Mouse (Mus musculus): ENCODE measurements around the gene Rnase13. TPM values are rescaled to one million over a fixed set of nuclear protein-coding genes. Genes with fewer than 3 reads are reported as not detected.

Rnase13 gene
- polyA plus RNA-seq, 1 experiment from 2014 or later: not detected

GRCm38 (mm10) chr14:51892191-51892939 is 30.2 kb downstream of the Rnase13 start, which contains the start of gene Slc39a2:
Gene Slc39a2 (plus strand): TSS chr14:51892889.
- H3K4me3 ChIP-seq (ENCODE audit: low read depth, low read length): no peak within 1 kb of the TSS
- no peaks in the 10 kb centered on the region for H3K27me3 ChIP-seq (ENCODE audit: control insufficient read depth, insufficient read depth, low read depth, low read length)
- ATAC-seq (ENCODE audit: low read depth): no peak
- peaks cover 25% of the 10 kb centered on the region for H3K36me3 ChIP-seq (ENCODE audit: control insufficient read depth, insufficient read depth)
- H3K9me3 ChIP-seq (replicated peaks; ENCODE audit: control insufficient read depth, low read length): no peaks in the 10 kb centered on the region
- H3K27ac ChIP-seq (ENCODE audit: low read length): no peak within 1 kb of the TSS
- H3K4me1 ChIP-seq (ENCODE audit: control insufficient read depth, low read depth, low read length): peaks cover 9% of the 10 kb centered on the region
- H3K4me2 ChIP-seq (ENCODE audit: low read depth, low read length): no peak within 1 kb of the TSS
- H3K9ac ChIP-seq (ENCODE audit: low read depth, low read length): no peak within 1 kb of the TSS
- WGBS (ENCODE audit: insufficient replicate concordance): 75% methylated on average over 9 of the region's 9 CpGs

- Histone ChIP-seq H3K4me2 (ENCODE audit: low read depth, low read length) (no peak overlapping the region), H3K9me3 (replicated peaks; ENCODE audit: control insufficient read depth, low read length) (no peaks in the 10 kb centered on the region), H3K9ac (ENCODE audit: low read depth, low read length) (no peak overlapping the region), H3K36me3 (ENCODE audit: control insufficient read depth, insufficient read depth) (peaks cover 25% of the 10 kb centered on the region), H3K27ac (ENCODE audit: low read length) (no peak overlapping the region), H3K27me3 (ENCODE audit: control insufficient read depth, insufficient read depth, low read depth, low read length) (no peaks in the 10 kb centered on the region), H3K4me1 (ENCODE audit: control insufficient read depth, low read depth, low read length) (peaks cover 16% of the 10 kb centered on the region), H3K4me3 (ENCODE audit: low read depth, low read length) (no peak overlapping the region)
- WGBS (ENCODE audit: insufficient replicate concordance): 77% methylated on average over 6 of the region's 6 CpGs
- no peak for ATAC-seq (ENCODE audit: low read depth)
Measured at GRCm38 (mm10) chr14:51889833-51890232, 32.7 kb downstream of the Rnase13 start.

GRCm38 (mm10) chr14:51886051-51886450 is 36.5 kb downstream of the Rnase13 start:
- H3K9ac ChIP-seq (ENCODE audit: low read depth, low read length): no peak overlapping the region
- no peak for ATAC-seq (ENCODE audit: low read depth)
- H3K4me1 ChIP-seq (ENCODE audit: control insufficient read depth, low read depth, low read length): peaks cover 7% of the 10 kb centered on the region
- peaks cover 17% of the 10 kb centered on the region for H3K36me3 ChIP-seq (ENCODE audit: control insufficient read depth, insufficient read depth)
- no peak overlapping the region for H3K27ac ChIP-seq (ENCODE audit: low read length)
- no peaks in the 10 kb centered on the region for H3K9me3 ChIP-seq (replicated peaks; ENCODE audit: control insufficient read depth, low read length)
- H3K4me2 ChIP-seq (ENCODE audit: low read depth, low read length): no peak overlapping the region
- no peak overlapping the region for H3K4me3 ChIP-seq (ENCODE audit: low read depth, low read length)
- H3K27me3 ChIP-seq (ENCODE audit: control insufficient read depth, insufficient read depth, low read depth, low read length): no peaks in the 10 kb centered on the region
- WGBS (ENCODE audit: insufficient replicate concordance): 67% methylated on average over 6 of the region's 6 CpGs

- under 1% methylated on average over 43 of the region's 43 CpGs for WGBS (ENCODE audit: insufficient replicate concordance)
- ATAC-seq (ENCODE audit: low read depth): peak; percentile 97
Measured at GRCm38 (mm10) chr14:51884598-51885331, 37.8 kb downstream of the Rnase13 start, which contains the start of gene Mettl17. Gene Mettl17 (plus strand): TSS chr14:51884842.

GRCm38 (mm10) chr14:51884031-51884544 is 38.5 kb downstream of the Rnase13 start:
- Histone ChIP-seq H3K27ac (ENCODE audit: low read length) (peak overlapping the region; percentile 33; the same call in 1 of the 2 replicates), H3K4me1 (ENCODE audit: control insufficient read depth, low read depth, low read length) (peaks cover 7% of the 10 kb centered on the region), H3K36me3 (ENCODE audit: control insufficient read depth, insufficient read depth) (peaks cover 4% of the 10 kb centered on the region), H3K9me3 (replicated peaks; ENCODE audit: control insufficient read depth, low read length) (no peaks in the 10 kb centered on the region), H3K4me3 (ENCODE audit: low read depth, low read length) (peak overlapping the region; percentile 72), H3K27me3 (ENCODE audit: control insufficient read depth, insufficient read depth, low read depth, low read length) (no peaks in the 10 kb centered on the region), H3K9ac (ENCODE audit: low read depth, low read length) (0 out of 2 replicates have a peak overlapping the region, but pooled peaks have one; percentile 23), H3K4me2 (ENCODE audit: low read depth, low read length) (peak overlapping the region; percentile 73)
- WGBS (ENCODE audit: insufficient replicate concordance): 2% methylated on average over 14 of the region's 14 CpGs
- peak; percentile 2 for ATAC-seq (ENCODE audit: low read depth)

More at GRCm38 (mm10) chr14:51884598-51885331, 37.8 kb downstream of the Rnase13 start, which contains the start of gene Mettl17:
- Histone ChIP-seq H3K36me3 (ENCODE audit: control insufficient read depth, insufficient read depth) (peaks cover 8% of the 10 kb centered on the region), H3K27me3 (ENCODE audit: control insufficient read depth, insufficient read depth, low read depth, low read length) (no peaks in the 10 kb centered on the region), H3K9ac (ENCODE audit: low read depth, low read length) (peak within 1 kb of the TSS; percentile 64), H3K4me2 (ENCODE audit: low read depth, low read length) (peak within 1 kb of the TSS; percentile 73), H3K9me3 (replicated peaks; ENCODE audit: control insufficient read depth, low read length) (no peaks in the 10 kb centered on the region), H3K4me3 (ENCODE audit: low read depth, low read length) (peak within 1 kb of the TSS; percentile 72), H3K27ac (ENCODE audit: low read length) (peak within 1 kb of the TSS; percentile 48; the same call in 1 of the 2 replicates), H3K4me1 (ENCODE audit: control insufficient read depth, low read depth, low read length) (peaks cover 7% of the 10 kb centered on the region)

- Histone ChIP-seq H3K4me3 (ENCODE audit: low read depth, low read length) (peak overlapping the region; percentile 72), H3K27me3 (ENCODE audit: control insufficient read depth, insufficient read depth, low read depth, low read length) (no peaks in the 10 kb centered on the region), H3K9me3 (replicated peaks; ENCODE audit: control insufficient read depth, low read length) (no peaks in the 10 kb centered on the region), H3K4me1 (ENCODE audit: control insufficient read depth, low read depth, low read length) (peaks cover 7% of the 10 kb centered on the region), H3K36me3 (ENCODE audit: control insufficient read depth, insufficient read depth) (peaks cover under 1% of the 10 kb centered on the region; the same call in 1 of the 2 replicates), H3K4me2 (ENCODE audit: low read depth, low read length) (peak overlapping the region; percentile 73), H3K27ac (ENCODE audit: low read length) (no peak overlapping the region), H3K9ac (ENCODE audit: low read depth, low read length) (no peak overlapping the region)
- ATAC-seq (ENCODE audit: low read depth): no peak
- WGBS (ENCODE audit: insufficient replicate concordance): 1% methylated on average over 4 of the region's 4 CpGs
Measured at GRCm38 (mm10) chr14:51883527-51884030, 39.0 kb downstream of the Rnase13 start.

GRCm38 (mm10) chr14:51877517-51877916 is 45.1 kb downstream of the Rnase13 start:
- no peaks in the 10 kb centered on the region for H3K4me1 ChIP-seq (ENCODE audit: control insufficient read depth, low read depth, low read length)
- H3K4me3 ChIP-seq (ENCODE audit: low read depth, low read length): no peak overlapping the region
- no peaks in the 10 kb centered on the region for H3K27me3 ChIP-seq (ENCODE audit: control insufficient read depth, insufficient read depth, low read depth, low read length)
- H3K4me2 ChIP-seq (ENCODE audit: low read depth, low read length): no peak overlapping the region
- H3K9me3 ChIP-seq (replicated peaks; ENCODE audit: control insufficient read depth, low read length): no peaks in the 10 kb centered on the region
- no peak overlapping the region for H3K27ac ChIP-seq (ENCODE audit: low read length)
- 51% methylated on average over 3 of the region's 3 CpGs for WGBS (ENCODE audit: insufficient replicate concordance)
- no peak for ATAC-seq (ENCODE audit: low read depth)
- no peaks in the 10 kb centered on the region for H3K36me3 ChIP-seq (ENCODE audit: control insufficient read depth, insufficient read depth)
- no peak overlapping the region for H3K9ac ChIP-seq (ENCODE audit: low read depth, low read length)

- Histone ChIP-seq H3K9ac (ENCODE audit: low read depth, low read length) (no peak overlapping the region), H3K27me3 (ENCODE audit: control insufficient read depth, insufficient read depth, low read depth, low read length) (no peaks in the 10 kb centered on the region), H3K9me3 (replicated peaks; ENCODE audit: control insufficient read depth, low read length) (no peaks in the 10 kb centered on the region), H3K4me3 (ENCODE audit: low read depth, low read length) (no peak overlapping the region), H3K4me2 (ENCODE audit: low read depth, low read length) (no peak overlapping the region), H3K27ac (ENCODE audit: low read length) (no peak overlapping the region), H3K36me3 (ENCODE audit: control insufficient read depth, insufficient read depth) (no peaks in the 10 kb centered on the region), H3K4me1 (ENCODE audit: control insufficient read depth, low read depth, low read length) (no peaks in the 10 kb centered on the region)
- WGBS (ENCODE audit: insufficient replicate concordance): 68% methylated on average over 9 of the region's 9 CpGs
- ATAC-seq (ENCODE audit: low read depth): no peak
Measured at GRCm38 (mm10) chr14:51871741-51872140, 50.8 kb downstream of the Rnase13 start.

All from liver, embryonic 16.5 days (tissue).